Mouse (Mus musculus): ENCODE data around the gene Kcnq1. TPM values are rescaled to one million over a fixed set of nuclear protein-coding genes. Genes with fewer than 3 reads are reported as not detected.

Gene Kcnq1
- total and polyA plus RNA-seq, 3 experiments = 0.63 to 0.96 TPM; not detected in 1

GRCm38 (mm10) chr7:143057667-143058220 is 48.4 kb upstream of the Kcnq1 start (continued):
- peak in 1 of 2 experiments; percentile 48; a peak in 1 of 4 replicates for TF ChIP-seq POLR2A (IDR thresholded peaks at IDR 0.05; ENCODE audit: control insufficient read depth in 1 of 2, insufficient read depth in 1 of 2, low read depth in 1 of 2, low read length in 2 of 2, poor library complexity in 1 of 2)
- peak; percentile 92 for TF ChIP-seq SIN3A (IDR thresholded peaks at IDR 0.05; ENCODE audit: low read length)
- 0 out of 2 replicates have a peak, but pooled peaks have one; percentile 13 for TF ChIP-seq POLR2AphosphoS2 (IDR thresholded peaks at IDR 0.05; ENCODE audit: low read length)
- peak; percentile 31; the same call in 1 of the 2 replicates for TF ChIP-seq MAFK (IDR thresholded peaks at IDR 0.05; ENCODE audit: borderline replicate concordance, low read depth, low read length)

- peak overlapping the region; percentile 95 for H3K27ac ChIP-seq (ENCODE audit: control insufficient read depth, low read depth, low read length)
- no peak for TF ChIP-seq TCF12 (IDR thresholded peaks at IDR 0.05; ENCODE audit: low read depth, low read length)
- no peak for TF ChIP-seq GABPA (IDR thresholded peaks at IDR 0.05; ENCODE audit: low read depth, low read length)
- peak; percentile 72; the same call in 1 of the 2 replicates for TF ChIP-seq TAL1 (IDR thresholded peaks at IDR 0.05; ENCODE audit: low read length)
- TF ChIP-seq POLR2A (IDR thresholded peaks at IDR 0.05; ENCODE audit: control insufficient read depth in 1 of 2, insufficient read depth in 1 of 2, low read depth in 1 of 2, low read length in 2 of 2, poor library complexity in 1 of 2) = 0 out of 4 replicates have a peak, but pooled peaks of 1 of the 2 experiments have one; percentile 24
- peak; percentile 90 for TF ChIP-seq BHLHE40 (IDR thresholded peaks at IDR 0.05; ENCODE audit: borderline replicate concordance, low read depth, low read length)
- no peaks in the 10 kb centered on the region for H3K9me3 ChIP-seq (replicated peaks; ENCODE audit: insufficient read depth, low read length)
- H3K4me3 ChIP-seq (ENCODE audit: control insufficient read depth in 1 of 2, insufficient read depth in 1 of 2, low read depth in 2 of 2, low read length in 2 of 2) = no peak overlapping the region
- no peak for DNase-seq (ENCODE audit: low read depth, low spot score)
- peak overlapping the region; percentile 44 for H3K9ac ChIP-seq (ENCODE audit: control insufficient read depth, low read depth, low read length, poor library complexity, severe bottlenecking)
- peaks cover 2 to 56% of the 10 kb centered on the region in 2 experiments; a peak in 3 of 4 replicates for H3K36me3 ChIP-seq (ENCODE audit: control insufficient read depth in 1 of 2, insufficient read depth in 2 of 2, low read length in 2 of 2)
- H3K79me2 ChIP-seq (ENCODE audit: control insufficient read depth, insufficient read depth, low read length, poor library complexity) = peaks cover 21% of the 10 kb centered on the region
- H3K4me1 ChIP-seq (ENCODE audit: control insufficient read depth in 1 of 2, insufficient read depth in 2 of 2, low read length in 2 of 2) = peaks cover 38 to 63% of the 10 kb centered on the region in 2 experiments
- no peaks in the 10 kb centered on the region for H3K27me3 ChIP-seq (ENCODE audit: control insufficient read depth in 1 of 2, insufficient read depth in 2 of 2, low read length in 2 of 2)
Measured at GRCm38 (mm10) chr7:143058221-143058697, 47.9 kb upstream of the Kcnq1 start.

GRCm38 (mm10) chr7:143059202-143059870 is 46.8 kb upstream of the Kcnq1 start:
- Histone ChIP-seq H3K9me3 (replicated peaks; ENCODE audit: insufficient read depth, low read length) (no peaks in the 10 kb centered on the region), H3K79me2 (ENCODE audit: control insufficient read depth, insufficient read depth, low read length, poor library complexity) (peaks cover 12% of the 10 kb centered on the region), H3K36me3 (ENCODE audit: control insufficient read depth in 1 of 2, insufficient read depth in 2 of 2, low read length in 2 of 2) (peaks cover 2 to 50% of the 10 kb centered on the region in 2 experiments; a peak in 3 of 4 replicates), H3K27me3 (ENCODE audit: control insufficient read depth in 1 of 2, insufficient read depth in 2 of 2, low read length in 2 of 2) (no peaks in the 10 kb centered on the region), H3K27ac (ENCODE audit: control insufficient read depth, low read depth, low read length) (peak overlapping the region; percentile 95), H3K9ac (ENCODE audit: control insufficient read depth, low read depth, low read length, poor library complexity, severe bottlenecking) (no peak overlapping the region; the same call in 1 of the 2 replicates), H3K4me1 (ENCODE audit: control insufficient read depth in 1 of 2, insufficient read depth in 2 of 2, low read length in 2 of 2) (peaks cover 38 to 55% of the 10 kb centered on the region in 2 experiments), H3K4me3 (ENCODE audit: control insufficient read depth in 1 of 2, insufficient read depth in 1 of 2, low read depth in 2 of 2, low read length in 2 of 2) (no peak overlapping the region)
- TF ChIP-seq POLR2AphosphoS5 (IDR thresholded peaks at IDR 0.05; ENCODE audit: borderline replicate concordance, low read depth, low read length) = no peak
- TF ChIP-seq CTCF (IDR thresholded peaks at IDR 0.05 in 2 of 3, conservative IDR thresholded peaks at IDR 0.05 in 1 of 3; ENCODE audit: control insufficient read depth in 1 of 3, insufficient read depth in 1 of 3, low read depth in 2 of 3, low read length in 3 of 3, poor library complexity in 1 of 3, severe bottlenecking in 1 of 3) = no peak
- no peak for TF ChIP-seq TCF12 (IDR thresholded peaks at IDR 0.05; ENCODE audit: low read depth, low read length)
- TF ChIP-seq EP300 (IDR thresholded peaks at IDR 0.05; ENCODE audit: low read depth in 1 of 2, low read length in 2 of 2) = peak in 1 of 2 experiments; percentile 25; a peak in 1 of 4 replicates
- peak; percentile 4; the same call in 1 of the 2 replicates for TF ChIP-seq ETS1 (IDR thresholded peaks at IDR 0.05; ENCODE audit: low read depth, low read length)
- peak; percentile 31; the same call in 1 of the 2 replicates for TF ChIP-seq TAL1 (IDR thresholded peaks at IDR 0.05; ENCODE audit: low read length)
- peak; percentile 38 for DNase-seq (ENCODE audit: low read depth, low spot score)

Data from MEL (cell line).